ENCODE assay signal across 11 mouse cellular contexts in the genomic region with DNA sequence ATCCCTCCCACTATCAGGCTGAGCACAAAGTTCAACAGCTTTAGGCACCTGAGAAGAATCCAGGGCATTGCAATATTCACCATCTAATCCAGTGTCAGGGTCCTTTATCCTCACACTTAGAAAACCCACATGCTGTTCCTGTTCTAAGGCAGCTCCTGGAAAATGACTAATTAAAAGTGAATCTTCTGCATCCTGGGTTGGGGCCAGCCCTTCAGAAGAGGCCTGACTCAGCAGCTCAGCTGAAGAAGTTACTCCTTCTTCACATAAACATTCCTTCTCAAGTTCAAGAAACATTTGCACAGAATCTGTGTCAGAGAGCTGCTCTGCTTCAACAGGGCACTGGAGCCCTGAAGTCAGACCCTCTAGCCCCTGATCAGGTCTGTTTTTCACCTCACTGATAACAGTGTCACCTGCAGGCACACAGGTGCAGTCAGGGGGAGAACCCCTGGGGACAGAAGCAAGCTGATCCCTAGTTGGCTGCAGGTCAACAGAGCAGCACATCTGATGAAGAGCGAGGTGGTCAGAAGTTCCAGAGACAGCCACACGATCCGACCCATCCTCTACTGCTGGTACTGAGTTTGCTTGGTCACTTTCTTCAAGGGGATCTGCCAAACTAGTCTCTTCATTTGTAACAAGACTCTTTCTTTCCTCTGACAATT.
DNase-seq lines count a peak whose midpoint lies in the region; TF ChIP-seq lines count a peak whose summit lies in the region.
"Had no signal": no experiment of that assay in that cellular context is flagged by ENCODE, and none has a peak within 500 bp of the region (broad histone marks: within the 10 kb centered on the region; RNA-seq: fewer than 3 reads in every experiment).

No protein-coding gene starts in this region.

- H3K27me3 ChIP-seq in heart, adult 2 months (ENCODE audit: control insufficient read depth, insufficient read depth, low read length) = no peaks in the 10 kb centered on the region
- H3K27me3 ChIP-seq: CH12.LX had no signal

- H3K79me2 ChIP-seq in heart, adult 2 months (replicated peaks; ENCODE audit: control insufficient read depth, insufficient read depth, low read length) = no peaks in the 10 kb centered on the region; the same call in none of the 2 replicates

- H3K36me3 ChIP-seq in heart, adult 2 months (ENCODE audit: control insufficient read depth, insufficient read depth, low read length) = peaks cover 69% of the 10 kb centered on the region

- no peak for TF ChIP-seq POLR2A in heart, adult 2 months (IDR thresholded peaks at IDR 0.05; ENCODE audit: insufficient read depth, low read depth, low read length)
- no peak for TF ChIP-seq POLR2A in embryonic fibroblast, embryonic 13.5 days (IDR thresholded peaks at IDR 0.05; ENCODE audit: low read depth, low read length)

- no peak overlapping the region for H3K9ac ChIP-seq in heart, adult 2 months (ENCODE audit: low read depth, low read length)
- H3K9ac ChIP-seq: lung, embryonic 14.5 days had no signal

- TF ChIP-seq EP300 in heart, adult 2 months (IDR thresholded peaks at IDR 0.05; ENCODE audit: insufficient read depth, low read depth, low read length) = no peak

- DNase-seq in heart, adult 2 months = no peak
- no peak for DNase-seq in heart, postnatal 4 days
- peak; percentile 25 for DNase-seq in layer of hippocampus, adult 9-11 months
- no peak for DNase-seq in layer of hippocampus, postnatal 36 days
- DNase-seq in A20 (ENCODE audit: low read depth, low spot score) = peak; percentile 57
- DNase-seq in ovary, postnatal 10 days (ENCODE audit: low spot score) = no peak
- no peak for DNase-seq in cerebellum, postnatal 36 days
- DNase-seq: cerebellum, adult 2 months had no signal

- no peak for TF ChIP-seq CTCF in heart, adult 2 months (IDR thresholded peaks at IDR 0.05)
- no peak for TF ChIP-seq CTCF in embryonic fibroblast, embryonic 13.5 days (IDR thresholded peaks at IDR 0.05; ENCODE audit: borderline replicate concordance, insufficient read depth, low read length)

- no peak overlapping the region; the same call in 1 of the 2 replicates for H3K4me3 ChIP-seq in heart, adult 2 months
- 0 out of 2 replicates have a peak overlapping the region, but pooled peaks have one; percentile 6 for H3K4me3 ChIP-seq in embryonic fibroblast, embryonic 13.5 days (ENCODE audit: insufficient read depth, low read length)

- WGBS in heart, adult 2 months = 64% methylated on average over 3 of the region's 3 CpGs

- intact Hi-C loops in heart, adult 2 months (cut with DNase I) = loop anchor here (5.0 kb wide), 1 partner anchor 43 kb away; no protein-coding TSS in a partner anchor

- H3K27ac ChIP-seq in heart, adult 2 months = peak overlapping the region; percentile 0; the same call in 1 of the 2 replicates
- peak overlapping the region; percentile 43 for H3K27ac ChIP-seq in embryonic fibroblast, embryonic 13.5 days (ENCODE audit: insufficient read depth, low read length)

- H3K4me1 ChIP-seq in heart, adult 2 months (ENCODE audit: control insufficient read depth, insufficient read depth, low read length) = peaks cover 30% of the 10 kb centered on the region
- H3K4me1 ChIP-seq in embryonic fibroblast, embryonic 13.5 days (ENCODE audit: control insufficient read depth, insufficient read depth, low read length) = peaks cover 38% of the 10 kb centered on the region

Comparison
In these comparisons a context has a peak if more than half of its experiments do, and no peak if none do; other contexts are left out.
1. DNase-seq: peak in layer of hippocampus, adult 9-11 months (single experiment) and A20 (single experiment); none in heart, adult 2 months (0 of 2), heart, postnatal 4 days (single experiment), layer of hippocampus, postnatal 36 days (0 of 2), ovary, postnatal 10 days (single experiment) and cerebellum, postnatal 36 days (0 of 2).